Mouse (Mus musculus) lung, adult 2 months (tissue): ENCODE data around the gene Tom1. TPM values are rescaled to one million over a fixed set of nuclear protein-coding genes. Genes with fewer than 3 reads are reported as not detected.

Experiments
- DNase-seq: peaks from one replicate; pipeline ENCODE4 v3.0.0; 2022
- H3K4me1 ChIP-seq: fragments of 200-500 bp; 2 replicates; pipeline ENCODE4 v1.6.1; 2011; ENCODE audit warnings: low read length; ENCODE audit not compliant: control insufficient read depth, insufficient read depth
- H3K4me3 ChIP-seq: fragments of 200-500 bp; replicated peaks from 2 replicates; pipeline ENCODE3; 2011; ENCODE audit warnings: low read depth, mild to moderate bottlenecking, control low read depth, low read length; ENCODE audit errors: extremely low read depth
- CTCF ChIP-seq: fragments of 200-500 bp; IDR thresholded peaks from 2 replicates; pipeline ENCODE4 v1.5.1; 2011; ENCODE audit warnings: mild to moderate bottlenecking, low read length, control low read depth; ENCODE audit not compliant: insufficient read depth
- POLR2A ChIP-seq: fragments of 200-500 bp; IDR thresholded peaks from 2 replicates; pipeline ENCODE4 v1.6.1; 2011; ENCODE audit warnings: low read depth, mild to moderate bottlenecking, control low read depth, low read length, borderline replicate concordance; ENCODE audit errors: extremely low read depth
- WGBS: fragments of 180-500 bp; shearing (Covaris S2); methylation state at CpG from one replicate; pipeline ENCODE4 v1.1.7; 2018; 5-methylcytosine and 5-hydroxymethylcytosine counted together
- polyA plus RNA-seq: library from polyadenylated mRNA; depleted of rRNA; stranded (reverse); fragments of >200 nt; gene quantifications from 2 replicates; pipeline ENCODE4 v1.2.3, GENCODE M21; 2012

Tom1 gene
- polyA plus RNA-seq, 1 experiment = 66.5 TPM

DNA sequence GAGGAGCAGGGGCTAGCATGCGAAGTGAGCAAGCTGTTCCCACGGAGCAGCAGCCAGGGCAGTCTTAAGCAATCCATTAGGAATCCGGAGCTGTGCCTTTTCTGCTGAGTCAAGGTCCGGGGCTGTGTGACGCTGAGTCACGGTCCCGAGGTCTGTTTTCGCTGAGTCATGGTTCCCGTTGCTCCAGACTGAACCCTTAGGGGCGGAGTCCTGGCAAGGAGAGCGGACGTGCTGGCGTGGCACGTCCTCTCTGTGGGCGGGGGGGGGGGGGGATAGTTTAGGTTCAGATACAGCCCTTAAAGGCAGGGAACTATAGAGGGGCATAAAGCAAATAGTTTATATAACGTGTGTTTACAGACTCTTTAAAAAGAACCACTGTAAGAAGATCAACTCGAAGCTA lies 50.3 kb downstream of the Tom1 start:
- under 1% methylated on average over 17 of the region's 17 CpGs for WGBS
- peaks cover 14% of the 10 kb centered on the region for H3K4me1 ChIP-seq
- peak overlapping the region; percentile 25 for H3K4me3 ChIP-seq
- no peak for TF ChIP-seq POLR2A
- no peak for TF ChIP-seq CTCF
- peak; percentile 90 for DNase-seq

DNA sequence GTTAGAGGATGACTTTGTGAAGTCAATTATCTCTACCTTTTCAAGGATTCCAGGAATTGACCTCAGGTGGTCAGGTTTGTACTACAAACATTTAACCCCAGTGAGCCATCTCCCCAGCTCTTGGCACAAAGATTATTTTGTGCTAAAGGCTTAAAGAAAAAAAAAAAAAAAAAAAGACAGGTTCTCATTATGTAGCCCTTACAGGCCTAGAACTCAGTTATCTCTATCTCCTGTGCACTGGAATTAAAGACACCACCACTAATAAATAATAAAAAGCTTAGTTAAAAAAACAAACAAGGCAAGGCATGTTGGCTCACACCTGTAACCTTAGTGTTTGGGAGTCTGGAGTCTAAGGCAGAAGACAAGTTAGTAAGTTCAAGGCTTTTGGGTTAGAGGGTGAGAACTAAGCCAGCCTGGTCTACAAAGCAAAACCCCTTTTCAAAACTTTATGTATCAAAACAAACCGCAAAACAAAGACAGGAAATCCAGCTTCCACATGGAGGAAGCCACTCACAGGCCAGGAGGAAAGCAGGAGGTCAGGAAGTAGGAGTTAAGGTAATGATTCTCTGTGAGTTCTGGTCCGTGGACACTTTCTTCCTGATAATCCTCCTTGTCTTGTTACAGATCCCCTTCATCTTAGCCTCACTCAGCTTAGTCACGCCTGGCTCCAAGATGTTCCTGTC lies 51.0 kb downstream of the Tom1 start:
- no peak for TF ChIP-seq CTCF
- no peak for TF ChIP-seq POLR2A
- H3K4me3 ChIP-seq = no peak overlapping the region
- H3K4me1 ChIP-seq = peaks cover 20% of the 10 kb centered on the region
- no peak for DNase-seq
- 34% methylated on average over 3 of the region's 3 CpGs for WGBS

DNA sequence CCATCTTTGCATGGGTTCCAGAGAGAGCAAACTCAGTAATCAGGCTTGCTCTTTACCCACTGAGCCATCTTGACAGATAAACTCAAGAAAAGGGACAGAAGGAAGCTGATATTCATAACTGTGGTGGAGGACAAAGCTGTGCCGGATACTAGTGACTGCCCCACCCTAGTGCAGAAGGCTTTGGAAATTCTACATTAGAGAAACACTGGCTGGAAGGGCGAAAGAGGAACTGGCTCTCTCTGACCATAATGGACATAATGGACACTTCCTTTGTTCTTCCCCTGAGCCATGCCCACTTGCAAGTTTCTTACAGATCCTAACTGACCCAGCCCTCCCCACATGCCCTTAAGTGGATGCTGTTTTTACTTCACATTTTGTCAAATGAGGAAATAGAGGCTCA lies 52.5 kb downstream of the Tom1 start:
- TF ChIP-seq POLR2A = no peak
- no peak for TF ChIP-seq CTCF
- no peak for DNase-seq
- Histone ChIP-seq H3K4me3 (no peak overlapping the region), H3K4me1 (peaks cover 24% of the 10 kb centered on the region)
- 46% methylated on average over 2 of the region's 2 CpGs for WGBS

DNA sequence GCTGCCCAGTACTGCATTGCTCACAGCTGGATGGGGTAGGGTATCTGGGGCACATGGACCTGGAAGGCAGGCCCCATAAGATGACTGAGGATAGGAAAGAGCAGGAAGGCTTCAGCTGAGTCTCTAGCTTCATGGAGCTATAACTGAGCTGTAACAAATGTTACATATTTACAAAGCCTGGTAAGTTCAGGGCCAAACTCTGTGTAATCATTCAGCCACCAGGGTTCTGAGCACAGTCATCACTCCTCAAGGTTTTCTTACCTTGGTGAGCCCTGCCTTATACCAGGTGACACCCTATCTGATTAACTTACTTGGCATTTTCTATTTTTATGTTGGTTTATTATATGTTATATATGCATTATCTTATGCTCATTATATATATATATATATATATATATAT lies 53.6 kb downstream of the Tom1 start:
- no peak for DNase-seq

DNA sequence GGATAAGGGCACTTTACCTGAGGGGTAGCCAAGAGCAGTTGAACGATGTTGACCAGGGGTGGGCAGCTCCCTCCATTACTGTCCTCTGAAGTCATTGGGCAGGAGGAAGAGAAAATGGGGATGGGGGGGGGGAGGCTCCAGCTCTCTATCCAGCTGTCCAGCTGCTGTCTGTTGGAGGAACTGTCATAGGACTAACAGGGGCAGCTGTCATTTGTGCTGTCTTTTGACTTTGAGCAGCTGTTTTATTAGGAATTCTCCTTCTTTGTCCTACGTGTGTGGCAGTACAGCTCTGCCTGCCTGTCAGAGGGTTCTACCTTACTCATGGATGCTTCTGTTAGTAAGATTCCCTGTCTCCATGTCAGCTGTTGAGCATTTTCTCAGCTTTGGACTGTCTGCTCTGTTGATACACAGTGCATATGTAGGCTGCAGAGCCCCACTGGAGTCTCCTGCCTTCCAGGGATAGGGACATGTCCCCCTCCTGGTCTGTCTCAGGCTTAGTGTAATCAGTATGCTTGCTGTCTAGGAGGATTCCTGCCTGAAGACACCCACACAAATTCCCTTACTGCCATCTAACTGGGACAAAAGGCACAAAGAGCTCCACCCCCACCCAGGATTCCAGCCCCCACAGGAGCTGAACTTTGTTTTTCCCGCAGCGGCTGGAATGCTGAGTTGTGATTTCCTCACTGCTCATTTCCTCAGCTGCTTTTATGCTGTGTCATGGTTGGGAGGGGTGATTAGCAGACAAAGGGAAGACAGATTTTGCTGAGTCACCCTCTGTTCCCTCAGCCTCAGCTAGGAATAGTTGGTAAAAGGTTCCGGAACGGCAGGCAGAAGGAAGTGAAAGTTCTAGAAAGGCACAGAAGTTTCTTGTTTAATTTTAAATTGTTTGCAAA lies 55.7 kb downstream of the Tom1 start:
- Histone ChIP-seq H3K4me3 (no peak overlapping the region), H3K4me1 (peaks cover 25% of the 10 kb centered on the region)
- DNase-seq = peak; percentile 51
- 7% methylated on average over 6 of the region's 6 CpGs for whole genome bisulfite sequencing
- TF ChIP-seq CTCF (no peak), POLR2A (no peak)

More for the DNA sequence above, 53.6 kb downstream of the Tom1 start:
- no peak for TF ChIP-seq POLR2A
- TF ChIP-seq CTCF = no peak
- H3K4me1 ChIP-seq = peaks cover 23% of the 10 kb centered on the region
- no peak overlapping the region for H3K4me3 ChIP-seq

DNA sequence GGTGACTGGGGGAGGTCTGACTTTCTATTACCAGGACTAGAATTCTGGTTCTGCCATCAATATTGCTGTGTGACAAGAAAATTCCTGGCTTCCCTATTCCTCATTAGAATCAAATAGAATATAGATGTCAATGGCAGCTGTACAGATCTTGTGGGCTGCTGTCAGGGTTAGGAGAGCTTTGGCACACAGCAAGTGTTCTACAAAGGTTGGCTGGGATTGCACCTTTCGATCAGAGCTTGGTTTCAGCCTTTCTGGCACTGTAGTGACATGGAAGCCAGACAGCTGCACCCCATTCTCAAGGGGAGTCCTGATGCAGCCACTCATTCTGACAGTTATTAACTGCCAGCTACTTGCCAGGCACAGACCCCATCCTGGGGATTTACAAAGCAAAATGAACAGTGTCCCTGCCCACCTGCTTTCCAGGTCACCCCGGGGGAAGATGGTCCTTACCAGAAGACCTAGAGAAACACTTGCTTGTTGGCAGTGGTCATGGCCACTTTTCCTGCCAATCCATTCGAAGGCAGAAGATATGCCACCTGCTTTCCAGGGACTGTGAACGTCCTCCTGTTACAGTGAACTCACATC lies 57.4 kb downstream of the Tom1 start:
- no peak overlapping the region for H3K4me3 ChIP-seq
- WGBS = 82% methylated on average over 4 of the region's 4 CpGs
- TF ChIP-seq CTCF (no peak), POLR2A (no peak)
- H3K4me1 ChIP-seq = peaks cover 20% of the 10 kb centered on the region
- DNase-seq = no peak

DNA sequence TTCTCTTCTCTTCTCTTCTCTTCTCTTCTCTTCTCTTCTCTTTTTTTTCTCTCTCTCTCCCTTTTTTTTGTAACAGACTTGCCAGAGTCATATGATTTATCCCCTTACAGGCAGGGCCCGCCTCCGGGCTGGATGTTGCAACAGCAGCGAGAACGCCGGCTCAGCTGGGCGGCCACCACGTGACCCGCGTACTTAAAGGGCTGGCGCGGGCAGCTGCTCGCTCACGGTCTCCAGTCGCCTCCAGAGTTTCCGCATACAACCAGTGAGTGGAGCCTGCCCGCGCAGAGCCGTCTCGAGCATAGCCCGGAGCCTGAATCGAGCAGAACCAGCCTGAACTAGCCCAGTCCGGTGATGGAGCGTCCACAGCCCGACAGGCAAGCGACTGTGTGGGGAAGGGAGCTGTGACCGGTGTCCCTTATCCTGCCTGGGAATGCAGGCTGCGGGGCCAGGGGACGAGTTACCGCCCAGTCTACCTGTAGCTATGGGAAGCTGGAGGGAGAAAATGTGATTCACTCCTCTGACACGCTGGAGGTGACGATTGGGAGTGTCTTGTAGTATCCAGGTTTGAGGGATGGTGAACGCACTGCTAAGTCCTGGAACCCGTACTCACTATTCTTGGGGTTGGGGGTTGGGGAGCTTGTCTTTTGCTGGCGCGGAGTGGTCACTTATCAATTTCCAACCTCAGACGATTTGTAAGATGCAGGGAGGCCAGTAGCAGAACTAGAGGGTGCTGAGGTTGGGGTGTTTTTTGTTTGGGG lies 60.1 kb downstream of the Tom1 start, which contains the start of gene Hmox1:
Gene Hmox1, plus strand, starts transcription at position 223 of the 758 bp plus-strand sequence.
- DNase-seq = peak; percentile 94
- WGBS = 1% methylated on average over 36 of the region's 36 CpGs
- peaks cover 14% of the 10 kb centered on the region for H3K4me1 ChIP-seq
- peak within 1 kb of the TSS; percentile 72 for H3K4me3 ChIP-seq
- TF ChIP-seq POLR2A = peak; percentile 92; the same call in 1 of the 2 replicates
- TF ChIP-seq CTCF = no peak

DNA sequence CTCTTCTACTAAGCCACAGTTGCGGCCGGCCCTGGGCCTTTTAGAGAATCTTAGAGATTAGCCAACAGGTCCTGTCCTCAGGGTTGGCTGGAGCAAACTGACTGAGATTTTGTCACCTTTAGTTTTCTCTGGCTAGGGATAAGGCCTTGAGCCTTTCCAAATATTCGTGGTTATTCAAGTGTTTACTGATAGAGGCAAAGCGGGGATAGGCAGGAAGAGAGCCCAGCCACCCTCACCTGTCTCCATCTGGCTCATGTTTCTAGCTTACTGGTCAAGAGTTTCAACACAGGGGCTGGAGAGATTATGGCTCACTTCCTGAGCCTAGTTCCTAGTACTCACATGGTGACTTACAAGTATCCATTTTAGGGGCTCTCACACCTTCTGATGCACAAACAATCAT lies 69.5 kb downstream of the Tom1 start:
- no peak for TF ChIP-seq POLR2A
- TF ChIP-seq CTCF = no peak
- DNase-seq = no peak
- WGBS = 74% methylated on average over 4 of the region's 4 CpGs
- Histone ChIP-seq H3K4me3 (no peak overlapping the region), H3K4me1 (no peaks in the 10 kb centered on the region)

DNA sequence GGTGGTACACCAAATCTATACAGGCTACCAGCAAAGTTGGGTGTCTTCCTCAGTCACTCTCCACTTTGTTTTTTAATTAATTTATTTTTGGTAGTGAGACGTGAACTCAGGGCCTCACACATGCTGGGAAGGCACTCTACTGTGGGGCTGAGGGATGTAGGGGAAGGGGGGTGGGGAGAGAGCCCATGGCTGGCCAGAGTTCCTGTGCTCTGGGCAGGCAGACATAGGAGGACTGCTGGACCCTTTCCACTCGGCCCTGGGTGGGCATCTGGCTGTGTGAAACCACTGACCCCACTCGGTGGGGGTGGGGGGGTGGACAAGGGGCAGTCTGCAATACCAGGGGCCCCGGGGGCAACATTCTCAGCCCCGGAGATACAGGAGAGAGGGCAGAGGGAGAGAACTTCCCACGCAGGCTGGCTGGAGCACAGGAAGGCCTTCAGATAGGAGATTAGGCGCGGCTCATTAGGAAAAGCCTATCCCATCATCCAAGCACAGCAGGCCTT lies 69.9 kb downstream of the Tom1 start:
- no peaks in the 10 kb centered on the region for H3K4me1 ChIP-seq
- DNase-seq = no peak
- TF ChIP-seq CTCF (no peak), POLR2A (no peak)
- 63% methylated on average over 8 of the region's 8 CpGs for WGBS
- no peak overlapping the region for H3K4me3 ChIP-seq
